Mouse (Mus musculus) lung, adult 2 months (tissue): ENCODE data around the gene Txlna.

Source experiments
- CTCF ChIP-seq: fragments of 200-500 bp; IDR thresholded peaks from 2 replicates; pipeline ENCODE4 v1.5.1; 2011; ENCODE audit warnings: mild to moderate bottlenecking, low read length, control low read depth; ENCODE audit not compliant: insufficient read depth
- POLR2A ChIP-seq: fragments of 200-500 bp; IDR thresholded peaks from 2 replicates; pipeline ENCODE4 v1.6.1; 2011; ENCODE audit warnings: low read depth, mild to moderate bottlenecking, control low read depth, low read length, borderline replicate concordance; ENCODE audit errors: extremely low read depth

- TF ChIP-seq POLR2A = no peak
- TF ChIP-seq CTCF = no peak
Measured at GRCm38 (mm10) chr4:129620419-129621282, 20.2 kb downstream of the Txlna start.
